Comparison of ENCODE assay signal across 16 mouse cellular contexts in genomic region chr19:59036811-59037210, GRCm38 (mm10).
"Had no signal": no experiment of that assay in that cellular context is flagged by ENCODE, and none has a peak within 500 bp of the region (broad histone marks: within the 10 kb centered on the region; RNA-seq: fewer than 3 reads in every experiment).

No protein-coding gene starts in this region.

- H3K27me3 ChIP-seq: midbrain, embryonic 15.5 days; neural tube, embryonic 12.5 days had no signal

- ATAC-seq: midbrain, embryonic 13.5 days; midbrain, embryonic 15.5 days had no signal

- H3K27ac ChIP-seq: midbrain, embryonic 13.5 days; midbrain, embryonic 15.5 days; neural tube, embryonic 12.5 days had no signal

- H3K9me3 ChIP-seq: midbrain, embryonic 13.5 days; midbrain, embryonic 15.5 days; neural tube, embryonic 12.5 days had no signal

- H3K36me3 ChIP-seq: neural tube, embryonic 12.5 days had no signal

- H3K9ac ChIP-seq: lung, embryonic 14.5 days; midbrain, embryonic 13.5 days; midbrain, embryonic 15.5 days; neural tube, embryonic 12.5 days had no signal

- H3K4me1 ChIP-seq: midbrain, embryonic 13.5 days; midbrain, embryonic 15.5 days; neural tube, embryonic 12.5 days had no signal

- H3K4me2 ChIP-seq: lung, embryonic 14.5 days; midbrain, embryonic 11.5 days; midbrain, embryonic 13.5 days; midbrain, embryonic 15.5 days; neural tube, embryonic 12.5 days had no signal

- H3K4me3 ChIP-seq: midbrain, embryonic 13.5 days; midbrain, embryonic 15.5 days; neural tube, embryonic 12.5 days had no signal

- DNase-seq: lung, adult 18-20 months; lung, embryonic 14.5 days; lung, postnatal 10 days; lung, postnatal 4 days; retina, postnatal 1 day; right cerebral cortex, adult 18-20 months; right cerebral cortex, postnatal 25 days; right cerebral cortex, postnatal 4 days; spleen, adult 18-20 months; thymus, adult 18-20 months; thymus, postnatal 14 days; thymus, postnatal 36 days had no signal
